Mouse (Mus musculus): ENCODE results near the gene Lrp1. TPM values are rescaled to one million over a fixed set of nuclear protein-coding genes. Genes with fewer than 3 reads are reported as not detected.

The Lrp1 gene
- polyA plus RNA-seq, 1 experiment from 2014 or later = 117 TPM

DNA sequence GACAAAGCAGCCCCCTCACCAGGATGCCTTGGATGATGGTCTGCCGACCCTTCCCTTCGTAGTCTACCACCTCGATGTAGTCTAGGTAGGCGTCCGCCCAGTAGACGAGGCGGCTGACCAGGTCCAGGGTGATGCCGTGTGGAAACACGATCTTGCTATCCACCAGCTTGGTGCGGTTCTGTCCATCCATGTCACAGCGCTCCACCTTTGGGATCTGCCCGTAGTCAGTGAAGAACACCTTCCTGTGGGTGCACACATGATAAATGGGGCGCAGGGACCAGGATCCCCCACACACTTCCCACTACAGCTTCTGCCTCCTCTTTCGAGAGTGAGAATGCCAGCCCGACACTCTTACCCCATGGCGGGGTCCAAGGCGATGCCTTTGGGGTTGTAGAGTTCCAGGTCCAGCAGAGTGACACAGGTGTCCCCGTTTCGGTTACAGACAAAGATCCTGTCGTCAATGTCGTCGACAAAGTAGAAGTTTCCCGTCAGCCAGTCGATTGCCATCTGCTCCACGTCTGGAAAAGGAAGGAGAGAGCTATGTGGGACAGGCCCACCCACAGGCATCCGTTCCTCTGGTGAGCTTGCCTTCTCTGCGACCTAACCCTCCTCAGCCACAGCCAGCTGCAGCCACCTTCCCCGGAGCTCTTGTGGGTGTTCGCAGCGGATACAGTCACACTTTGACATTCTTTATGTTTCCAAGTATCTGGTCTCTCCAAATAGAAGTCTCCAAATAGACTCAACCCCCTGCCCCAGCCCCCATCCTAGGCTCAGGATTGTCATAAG lies 25.8 kb downstream of the Lrp1 start:
- Histone ChIP-seq H3K36me3 (replicated peaks) (peaks cover 58% of the 10 kb centered on the region), H3K4me2 (no peak overlapping the region), H3K4me3 (no peak overlapping the region), H3K9ac (no peak overlapping the region), H3K4me1 (peaks cover 9% of the 10 kb centered on the region; the same call in 1 of the 2 replicates), H3K9me3 (no peaks in the 10 kb centered on the region), H3K27ac (no peak overlapping the region), H3K27me3 (replicated peaks) (no peaks in the 10 kb centered on the region)
- ATAC-seq (replicated peaks) = no peak
- 93% methylated on average over 30 of the region's 30 CpGs for WGBS

DNA sequence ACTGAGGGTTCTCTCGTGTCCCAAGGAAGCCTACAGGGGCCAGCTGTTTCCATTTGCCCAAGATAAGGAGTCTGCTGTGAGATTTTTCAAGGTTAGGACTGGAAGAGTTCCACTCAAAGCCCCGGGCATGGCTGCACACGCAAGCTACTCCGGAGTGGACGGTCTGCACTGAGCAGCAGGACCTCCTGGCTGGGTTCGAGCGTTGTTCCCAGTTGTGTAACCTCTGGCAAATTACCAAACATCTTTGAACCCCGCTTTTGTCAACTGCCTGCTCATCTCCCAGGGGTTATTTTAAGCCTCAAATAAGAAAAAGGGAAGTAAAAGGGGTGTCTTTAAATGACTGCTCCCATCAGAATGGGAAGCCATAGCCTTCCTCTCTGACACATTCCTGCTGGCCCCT lies 26.5 kb downstream of the Lrp1 start:
- Histone ChIP-seq H3K9me3 (no peaks in the 10 kb centered on the region), H3K9ac (no peak overlapping the region), H3K4me1 (peaks cover 9% of the 10 kb centered on the region; the same call in 1 of the 2 replicates), H3K27ac (no peak overlapping the region), H3K27me3 (replicated peaks) (no peaks in the 10 kb centered on the region), H3K4me3 (no peak overlapping the region), H3K36me3 (replicated peaks) (peaks cover 64% of the 10 kb centered on the region), H3K4me2 (no peak overlapping the region)
- 88% methylated on average over 8 of the region's 8 CpGs for WGBS
- ATAC-seq (replicated peaks) = no peak

GRCm38 (mm10) chr10:127592850-127593249 lies 28.1 kb downstream of the Lrp1 start:
- H3K9ac ChIP-seq = no peak overlapping the region
- no peak overlapping the region for H3K27ac ChIP-seq
- H3K36me3 ChIP-seq (replicated peaks) = peaks cover 77% of the 10 kb centered on the region
- no peak overlapping the region for H3K4me2 ChIP-seq
- H3K4me1 ChIP-seq = peaks cover 9% of the 10 kb centered on the region; the same call in 1 of the 2 replicates
- H3K9me3 ChIP-seq = no peaks in the 10 kb centered on the region
- H3K27me3 ChIP-seq (replicated peaks) = no peaks in the 10 kb centered on the region
- no peak for ATAC-seq (replicated peaks)
- H3K4me3 ChIP-seq = no peak overlapping the region
- 93% methylated on average over 13 of the region's 13 CpGs for WGBS

DNA sequence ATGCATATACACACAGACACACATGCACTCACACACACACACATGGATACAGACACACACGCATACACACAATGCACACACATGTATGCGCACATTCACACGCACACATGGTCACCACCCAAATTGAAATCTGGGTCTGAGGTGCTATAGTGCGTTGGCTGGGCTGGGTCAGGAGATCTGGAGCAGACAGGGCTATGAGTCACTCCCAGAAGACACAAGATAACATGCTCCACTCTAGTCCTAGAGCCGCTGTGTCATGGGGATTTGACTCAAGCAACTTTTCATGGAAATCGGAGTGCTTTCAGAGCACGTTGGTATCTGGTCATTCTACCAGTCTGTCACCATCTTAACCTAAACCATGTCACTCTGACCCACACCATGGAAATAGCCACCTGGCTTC lies 28.5 kb downstream of the Lrp1 start:
- Histone ChIP-seq H3K27ac (no peak overlapping the region), H3K36me3 (replicated peaks) (peaks cover 81% of the 10 kb centered on the region), H3K4me2 (no peak overlapping the region), H3K9me3 (no peaks in the 10 kb centered on the region), H3K4me3 (no peak overlapping the region), H3K9ac (no peak overlapping the region), H3K4me1 (peaks cover 9% of the 10 kb centered on the region; the same call in 1 of the 2 replicates), H3K27me3 (replicated peaks) (no peaks in the 10 kb centered on the region)
- no peak for ATAC-seq (replicated peaks)
- WGBS = 95% methylated on average over 7 of the region's 7 CpGs

- Histone ChIP-seq H3K27ac (no peak overlapping the region), H3K4me1 (peaks cover 6% of the 10 kb centered on the region; the same call in 1 of the 2 replicates), H3K27me3 (replicated peaks) (no peaks in the 10 kb centered on the region), H3K9me3 (no peaks in the 10 kb centered on the region), H3K4me2 (no peak overlapping the region), H3K9ac (no peak overlapping the region), H3K36me3 (replicated peaks) (peaks cover 85% of the 10 kb centered on the region), H3K4me3 (no peak overlapping the region)
- 56% methylated on average over 7 of the region's 7 CpGs for WGBS
- ATAC-seq (replicated peaks) = no peak
Observed at GRCm38 (mm10) chr10:127591514-127591913, 29.4 kb downstream of the Lrp1 start.

DNA sequence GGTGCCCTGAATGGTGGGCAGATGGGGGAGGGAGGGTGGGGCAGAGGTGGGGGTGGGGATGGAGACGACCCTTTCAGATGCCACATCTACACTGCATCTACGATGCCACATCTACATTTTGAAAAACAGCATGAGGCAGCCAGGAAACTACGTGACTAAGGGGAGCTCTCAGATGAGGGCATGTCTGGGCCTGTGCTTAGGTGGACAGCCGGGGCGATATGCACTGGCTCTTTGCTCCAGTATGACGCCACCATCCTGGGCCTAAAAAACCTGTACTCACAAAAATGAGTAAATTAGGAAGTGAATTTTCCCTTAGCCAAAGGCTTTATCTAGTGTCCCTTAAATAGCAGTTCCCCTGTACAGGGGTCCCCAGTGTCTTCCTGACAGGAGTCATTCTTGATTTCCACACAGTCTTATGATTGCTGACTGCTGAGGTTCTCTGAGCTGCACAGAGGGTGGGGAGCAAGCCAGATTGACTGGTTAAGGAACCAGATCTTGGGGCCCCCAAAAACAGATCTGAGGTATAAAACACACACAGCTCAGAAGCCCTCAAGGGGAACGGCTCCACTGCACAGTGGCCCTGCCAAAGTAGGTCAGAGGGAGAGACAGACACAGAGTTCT lies 30.0 kb downstream of the Lrp1 start:
- Histone ChIP-seq H3K9me3 (no peaks in the 10 kb centered on the region), H3K36me3 (replicated peaks) (peaks cover 85% of the 10 kb centered on the region), H3K4me3 (no peak overlapping the region), H3K9ac (no peak overlapping the region), H3K27ac (no peak overlapping the region), H3K27me3 (replicated peaks) (no peaks in the 10 kb centered on the region), H3K4me2 (no peak overlapping the region), H3K4me1 (peaks cover under 1% of the 10 kb centered on the region; the same call in 1 of the 2 replicates)
- ATAC-seq (replicated peaks) = no peak
- WGBS = 91% methylated on average over 7 of the region's 7 CpGs

- ATAC-seq (replicated peaks) = no peak
Observed at GRCm38 (mm10) chr10:127590256-127590655, 30.7 kb downstream of the Lrp1 start.

GRCm38 (mm10) chr10:127587776-127588175 lies 33.2 kb downstream of the Lrp1 start:
- ATAC-seq (replicated peaks) = no peak
- Histone ChIP-seq H3K27ac (no peak overlapping the region), H3K27me3 (replicated peaks) (no peaks in the 10 kb centered on the region), H3K36me3 (replicated peaks) (peaks cover 76% of the 10 kb centered on the region), H3K4me3 (no peak overlapping the region), H3K9me3 (no peaks in the 10 kb centered on the region), H3K4me2 (no peak overlapping the region), H3K9ac (no peak overlapping the region), H3K4me1 (no peaks in the 10 kb centered on the region)
- 91% methylated on average over 8 of the region's 8 CpGs for WGBS

More at GRCm38 (mm10) chr10:127590256-127590655, 30.7 kb downstream of the Lrp1 start:
- Histone ChIP-seq H3K36me3 (replicated peaks) (peaks cover 83% of the 10 kb centered on the region), H3K4me2 (no peak overlapping the region), H3K4me3 (no peak overlapping the region), H3K9me3 (no peaks in the 10 kb centered on the region), H3K9ac (no peak overlapping the region), H3K4me1 (no peaks in the 10 kb centered on the region), H3K27ac (no peak overlapping the region), H3K27me3 (replicated peaks) (no peaks in the 10 kb centered on the region)
- 91% methylated on average over 12 of the region's 12 CpGs for WGBS

DNA sequence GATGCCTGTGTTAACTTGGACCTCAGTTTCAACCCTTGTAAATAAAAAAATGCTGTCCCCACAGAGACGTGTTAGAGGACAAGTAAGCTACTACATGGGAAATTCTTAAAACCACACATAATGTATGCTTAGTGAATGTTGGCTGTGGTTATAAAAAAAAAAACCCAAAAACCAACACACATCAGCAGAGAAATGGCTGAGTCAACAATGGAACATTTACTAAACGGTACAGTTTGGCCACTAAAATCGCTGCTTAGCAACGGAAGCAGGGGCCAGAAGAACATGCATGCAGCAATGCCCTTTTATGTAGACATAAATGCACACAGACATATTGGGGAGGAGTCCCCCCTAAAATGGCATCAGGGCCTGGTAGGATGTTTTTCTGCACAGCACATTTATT lies 34.7 kb downstream of the Lrp1 start:
- no peak overlapping the region for H3K9ac ChIP-seq
- ATAC-seq (replicated peaks) = no peak
- WGBS = 81% methylated on average over 4 of the region's 4 CpGs
- no peak overlapping the region for H3K4me2 ChIP-seq
- peaks cover 74% of the 10 kb centered on the region for H3K36me3 ChIP-seq (replicated peaks)
- no peaks in the 10 kb centered on the region for H3K27me3 ChIP-seq (replicated peaks)
- no peak overlapping the region for H3K27ac ChIP-seq
- no peaks in the 10 kb centered on the region for H3K9me3 ChIP-seq
- no peak overlapping the region for H3K4me3 ChIP-seq
- no peaks in the 10 kb centered on the region for H3K4me1 ChIP-seq

DNA sequence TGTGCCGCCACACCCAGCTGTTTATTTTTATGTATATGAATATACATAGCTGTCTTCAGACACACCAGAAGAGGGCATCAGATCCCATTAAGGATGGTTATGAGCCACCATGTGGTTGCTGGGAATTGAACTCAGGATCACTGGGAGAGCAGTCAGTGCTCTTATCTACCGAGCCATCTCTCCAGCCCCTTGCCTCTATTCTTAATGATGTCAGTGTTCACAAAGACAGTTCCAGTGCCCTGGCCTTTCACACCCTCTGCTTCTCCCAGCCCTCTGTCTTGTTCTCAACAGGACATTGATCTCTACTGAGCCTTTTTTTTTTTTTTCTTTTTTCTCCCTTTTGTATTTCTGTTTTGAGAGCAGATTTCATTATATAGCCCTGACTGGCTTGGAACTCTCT lies 35.4 kb downstream of the Lrp1 start:
- 78% methylated on average over 2 of the region's 2 CpGs for WGBS
- H3K27me3 ChIP-seq (replicated peaks) = no peaks in the 10 kb centered on the region
- H3K9ac ChIP-seq = no peak overlapping the region
- no peaks in the 10 kb centered on the region for H3K4me1 ChIP-seq
- no peak overlapping the region for H3K4me3 ChIP-seq
- no peak overlapping the region for H3K4me2 ChIP-seq
- no peaks in the 10 kb centered on the region for H3K9me3 ChIP-seq
- peaks cover 74% of the 10 kb centered on the region for H3K36me3 ChIP-seq (replicated peaks)
- no peak for ATAC-seq (replicated peaks)
- no peak overlapping the region for H3K27ac ChIP-seq

DNA sequence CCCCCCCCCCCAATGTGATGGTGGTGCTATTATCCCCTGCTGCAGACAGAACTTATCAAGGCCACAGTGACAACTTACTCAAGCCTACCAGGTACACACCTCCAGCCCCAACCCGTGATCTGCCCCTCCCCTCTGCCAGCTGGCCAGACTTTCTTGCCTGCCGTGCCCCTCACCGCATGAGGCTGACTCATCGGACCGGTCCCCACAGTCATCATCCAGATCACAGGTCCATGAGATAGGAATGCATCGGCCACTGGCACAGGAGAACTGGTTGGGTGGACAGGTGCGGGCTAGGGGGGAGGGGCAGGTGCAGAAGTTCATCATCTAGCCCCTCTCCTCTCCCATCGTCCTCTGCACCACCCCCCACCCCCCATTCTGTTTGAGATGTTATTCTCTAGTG lies 37.3 kb downstream of the Lrp1 start:
- 92% methylated on average over 8 of the region's 8 CpGs for WGBS
- ATAC-seq (replicated peaks) = no peak
- Histone ChIP-seq H3K36me3 (replicated peaks) (peaks cover 72% of the 10 kb centered on the region), H3K27me3 (replicated peaks) (no peaks in the 10 kb centered on the region), H3K9me3 (no peaks in the 10 kb centered on the region), H3K27ac (no peak overlapping the region), H3K9ac (no peak overlapping the region), H3K4me1 (no peaks in the 10 kb centered on the region), H3K4me2 (no peak overlapping the region), H3K4me3 (no peak overlapping the region)

GRCm38 (mm10) chr10:127581291-127581690 lies 39.7 kb downstream of the Lrp1 start:
- H3K9me3 ChIP-seq = no peaks in the 10 kb centered on the region
- H3K9ac ChIP-seq = no peak overlapping the region
- no peak overlapping the region for H3K4me2 ChIP-seq
- H3K36me3 ChIP-seq (replicated peaks) = peaks cover 70% of the 10 kb centered on the region
- no peak overlapping the region for H3K27ac ChIP-seq
- ATAC-seq (replicated peaks) = no peak
- H3K27me3 ChIP-seq (replicated peaks) = no peaks in the 10 kb centered on the region
- no peaks in the 10 kb centered on the region for H3K4me1 ChIP-seq
- no peak overlapping the region for H3K4me3 ChIP-seq
- 90% methylated on average over 9 of the region's 9 CpGs for WGBS

DNA sequence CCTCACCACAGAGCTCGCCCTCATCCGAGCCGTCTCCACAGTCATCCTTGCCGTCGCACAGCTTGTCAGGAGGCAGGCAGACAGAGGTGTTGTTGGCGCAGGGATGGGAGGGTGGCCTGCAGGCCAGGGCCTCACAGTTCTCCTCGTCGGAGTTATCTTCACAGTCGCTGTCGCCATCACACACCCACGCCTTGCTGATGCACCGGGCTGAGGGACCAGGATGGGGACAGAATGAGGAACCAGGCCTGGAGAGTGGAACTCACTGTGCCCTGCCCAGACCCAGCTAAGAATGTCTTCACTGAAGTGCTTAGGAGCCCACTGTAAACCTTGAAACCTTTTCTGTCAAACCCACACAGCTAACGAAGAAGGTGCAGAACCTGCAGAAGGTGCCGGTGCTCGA lies 43.0 kb downstream of the Lrp1 start:
- Histone ChIP-seq H3K27me3 (replicated peaks) (no peaks in the 10 kb centered on the region), H3K4me2 (no peak overlapping the region), H3K9me3 (no peaks in the 10 kb centered on the region), H3K4me3 (no peak overlapping the region), H3K36me3 (replicated peaks) (peaks cover 82% of the 10 kb centered on the region), H3K27ac (no peak overlapping the region), H3K9ac (no peak overlapping the region), H3K4me1 (no peaks in the 10 kb centered on the region)
- no peak for ATAC-seq (replicated peaks)
- whole genome bisulfite sequencing = 94% methylated on average over 15 of the region's 15 CpGs
